Mouse (Mus musculus) cerebellum, adult 2 months (tissue): ENCODE data around the gene Cyba.

Experiments used
- CTCF ChIP-seq: fragments of 200-500 bp; IDR thresholded peaks from 2 replicates; pipeline ENCODE4 v1.5.1; 2011; ENCODE audit warnings: low read depth, mild to moderate bottlenecking, control low read depth, low read length, moderate library complexity, borderline replicate concordance; ENCODE audit not compliant: insufficient read depth
- POLR2A ChIP-seq: fragments of 200-500 bp; IDR thresholded peaks from 2 replicates; pipeline ENCODE4 v1.6.1; 2011; ENCODE audit warnings: low read length, control low read depth, borderline replicate concordance; ENCODE audit not compliant: insufficient read depth

DNA sequence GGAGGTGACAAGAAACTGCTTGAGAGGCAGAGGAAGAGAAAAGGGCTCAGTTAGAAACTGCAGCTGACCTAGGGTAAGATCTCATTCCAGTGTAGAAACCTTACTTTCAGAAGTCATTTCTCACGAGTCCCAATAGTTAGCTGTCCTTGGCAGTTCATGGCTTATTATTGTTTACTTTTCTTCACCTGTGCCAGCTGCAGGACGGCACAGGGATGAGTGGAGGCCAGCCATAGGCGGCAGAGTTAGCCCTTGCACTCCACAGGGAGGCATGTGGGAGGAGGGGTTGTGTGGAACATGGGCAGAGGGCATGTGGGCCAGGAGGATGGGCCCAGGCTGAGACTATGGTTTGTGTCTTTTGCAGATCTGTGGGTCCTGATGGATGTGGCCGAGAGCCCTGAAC is 49.7 kb downstream of the Cyba start:
- TF ChIP-seq CTCF (no peak), POLR2A (no peak)
